Comparison of ENCODE assay signal across 9 mouse cellular contexts in genomic region chr3:59079327-59079726, GRCm38 (mm10). TPM values are rescaled to one million over a fixed set of nuclear protein-coding genes. Genes with fewer than 3 reads are reported as not detected.
A peak's percentile ranks its signal among the peaks of the same experiment; 100 is the strongest.
DNase-seq lines count a peak whose midpoint lies in the region; ATAC-seq and TF ChIP-seq lines count a peak whose summit lies in the region.
"Had no signal": no experiment of that assay in that cellular context is flagged by ENCODE, and none has a peak within 500 bp of the region (broad histone marks: within the 10 kb centered on the region; RNA-seq: fewer than 3 reads in every experiment).

No protein-coding gene starts in this region.

- no peaks in the 10 kb centered on the region for H3K9me3 ChIP-seq in heart, embryonic 12.5 days (replicated peaks)
- H3K9me3 ChIP-seq in hindbrain, postnatal 0 days (ENCODE audit: low read length), result no peaks in the 10 kb centered on the region
- no peaks in the 10 kb centered on the region for H3K9me3 ChIP-seq in stomach, postnatal 0 days (ENCODE audit: control insufficient read depth, low read length)
- H3K9me3 ChIP-seq: limb, embryonic 13.5 days had no signal

- H3K9ac ChIP-seq in heart, embryonic 12.5 days, result no peak overlapping the region
- H3K9ac ChIP-seq in hindbrain, postnatal 0 days (replicated peaks; ENCODE audit: low read length), result no peak overlapping the region
- H3K9ac ChIP-seq in stomach, postnatal 0 days (ENCODE audit: low read length), result no peak overlapping the region
- H3K9ac ChIP-seq: limb, embryonic 13.5 days had no signal

- 40% methylated on average over 4 of the region's 4 CpGs for WGBS in heart, embryonic 12.5 days
- 41% methylated on average over 4 of the region's 4 CpGs for WGBS in hindbrain, postnatal 0 days
- WGBS in stomach, postnatal 0 days, result 41% methylated on average over 4 of the region's 4 CpGs

- no peak overlapping the region for H3K4me3 ChIP-seq in heart, embryonic 12.5 days
- no peak overlapping the region for H3K4me3 ChIP-seq in hindbrain, postnatal 0 days (ENCODE audit: low read length)
- H3K4me3 ChIP-seq in stomach, postnatal 0 days (ENCODE audit: low read depth, low read length), result no peak overlapping the region
- H3K4me3 ChIP-seq: limb, embryonic 13.5 days had no signal

- no peaks in the 10 kb centered on the region for H3K27me3 ChIP-seq in heart, embryonic 12.5 days (replicated peaks)
- no peaks in the 10 kb centered on the region for H3K27me3 ChIP-seq in hindbrain, postnatal 0 days (ENCODE audit: insufficient read depth, low read length)
- no peaks in the 10 kb centered on the region for H3K27me3 ChIP-seq in stomach, postnatal 0 days (ENCODE audit: control insufficient read depth, insufficient read depth, low read length)
- H3K27me3 ChIP-seq: limb, embryonic 13.5 days had no signal

- DNase-seq in heart, adult 18-20 months, result peak; percentile 45 to 65
- DNase-seq in A20 (ENCODE audit: low read depth, low spot score), result peak; percentile 75
- DNase-seq in adrenal gland, adult 8-10 months, result peak; percentile 27
- DNase-seq in embryo, embryonic 11 days, result peak; percentile 86
- peak; percentile 67 for DNase-seq in hindbrain, postnatal 0 days (ENCODE audit: low spot score)
- DNase-seq in lung, postnatal 25 days (ENCODE audit: low spot score), result peak; percentile 58
- peak; percentile 32 for DNase-seq in stomach, postnatal 0 days (ENCODE audit: low spot score)

- H3K4me1 ChIP-seq in heart, embryonic 12.5 days (replicated peaks), result peaks cover 18% of the 10 kb centered on the region
- H3K4me1 ChIP-seq in hindbrain, postnatal 0 days (ENCODE audit: insufficient read depth, low read length), result no peaks in the 10 kb centered on the region
- no peaks in the 10 kb centered on the region for H3K4me1 ChIP-seq in stomach, postnatal 0 days (replicated peaks; ENCODE audit: control insufficient read depth, insufficient read depth)

- TF ChIP-seq EP300 in stomach, postnatal 0 days (optimal IDR thresholded peaks at IDR 0.05), result no peak

- no peak overlapping the region for H3K27ac ChIP-seq in heart, embryonic 12.5 days (ENCODE audit: poor library complexity, severe bottlenecking)
- H3K27ac ChIP-seq in hindbrain, postnatal 0 days, result no peak overlapping the region
- H3K27ac ChIP-seq in stomach, postnatal 0 days (replicated peaks), result no peak overlapping the region
- H3K27ac ChIP-seq: limb, embryonic 13.5 days had no signal

- ATAC-seq in heart, embryonic 12.5 days (ENCODE audit: insufficient number of reproducible peaks, low FRiP score), result no peak
- ATAC-seq in hindbrain, postnatal 0 days, result peak; percentile 72
- no peak for ATAC-seq in stomach, postnatal 0 days (ENCODE audit: low FRiP score, low TSS enrichment)

- no peak overlapping the region for H3K4me2 ChIP-seq in heart, embryonic 12.5 days
- no peak overlapping the region for H3K4me2 ChIP-seq in hindbrain, postnatal 0 days (ENCODE audit: low read depth, low read length)
- no peak overlapping the region for H3K4me2 ChIP-seq in stomach, postnatal 0 days (replicated peaks; ENCODE audit: low read depth)
- H3K4me2 ChIP-seq: limb, embryonic 13.5 days had no signal

- peak; percentile 72 for TF ChIP-seq CTCF in hindbrain, postnatal 0 days (IDR thresholded peaks at IDR 0.05; ENCODE audit: low read depth)
- peak; percentile 84 for TF ChIP-seq CTCF in stomach, postnatal 0 days (IDR thresholded peaks at IDR 0.05; ENCODE audit: low read depth)

- peaks cover 6% of the 10 kb centered on the region; the same call in 1 of the 2 replicates for H3K36me3 ChIP-seq in heart, embryonic 12.5 days
- no peaks in the 10 kb centered on the region for H3K36me3 ChIP-seq in hindbrain, postnatal 0 days (ENCODE audit: insufficient read depth, low read length)
- no peaks in the 10 kb centered on the region for H3K36me3 ChIP-seq in stomach, postnatal 0 days (ENCODE audit: control insufficient read depth, insufficient read depth, low read length)
- H3K36me3 ChIP-seq: limb, embryonic 13.5 days had no signal

RNA-seq across cellular contexts. Expression of gene Gpr171, which starts 22.3 kb away (rescaled TPM):
- 1 to 10 TPM in 1 of 2 experiments, under 1 TPM in 1; 0.22 to 1.0 TPM for total RNA-seq in heart, adult 18-20 months (2021)
- polyA plus RNA-seq in heart, embryonic 12.5 days (2016; fragmentation: Nextera tagmentation; extraction: Ambion mirVana), result 1.6 TPM in 2 replicates
- under 1 TPM; 0.15 to 0.45 (median 0.29) TPM for total RNA-seq in adrenal gland, adult 8-10 months (2022)
- total RNA-seq in hindbrain, postnatal 0 days (2014; rRNA removed), result not detected in 2 replicates
- polyA plus RNA-seq in hindbrain, postnatal 0 days (2015; fragmentation: Nextera tagmentation; extraction: Ambion mirVana), result 0.58 and 0.78 TPM in 2 replicates
- polyA plus RNA-seq in stomach, postnatal 0 days (2015; fragmentation: Nextera tagmentation; extraction: Ambion mirVana), result 0.19 and 0.33 TPM in 2 replicates

Comparison
In these comparisons a context has a peak if more than half of its experiments do, and no peak if none do; other contexts are left out.
1. DNase-seq: peak in every context shown above with its lines; median percentile 86 in embryo, embryonic 11 days; 75 in A20; 67 in hindbrain, postnatal 0 days; 58 in lung, postnatal 25 days; 55 in heart, adult 18-20 months; 32 in stomach, postnatal 0 days; 27 in adrenal gland, adult 8-10 months.